Mouse (Mus musculus) MEL (cell line): ENCODE measurements around the gene Slc25a33.

Source experiments
- CTCF ChIP-seq, 3 experiments: IDR thresholded peaks in 2 of 3; conservative IDR thresholded peaks in 1 of 3; 2 replicates each; pipeline ENCODE4 v1.5.1; 2011 to 2012; ENCODE audit warnings: low read length in 3 of 3, low read depth in 2 of 3, mild to moderate bottlenecking in 2 of 3, improper control_type of control experiment in 1 of 3, inconsistent platforms in 1 of 3, mixed read lengths in 1 of 3, moderate library complexity in 1 of 3; ENCODE audit not compliant: control insufficient read depth in 1 of 3, insufficient read depth in 1 of 3, poor library complexity in 1 of 3, severe bottlenecking in 1 of 3
- E2F4 ChIP-seq: IDR thresholded peaks from 2 replicates; pipeline ENCODE4 v1.6.1; 2011; ENCODE audit warnings: low read depth, low read length, improper control_type of control experiment, borderline replicate concordance
- MAZ ChIP-seq: IDR thresholded peaks from 2 replicates; pipeline ENCODE4 v1.6.1; 2012; ENCODE audit warnings: low read depth, mild to moderate bottlenecking, inconsistent platforms, low read length, improper control_type of control experiment
- MXI1 ChIP-seq: IDR thresholded peaks from 2 replicates; pipeline ENCODE4 v1.6.1; 2011; ENCODE audit warnings: mild to moderate bottlenecking, low read depth, low read length, improper control_type of control experiment
- NRF1 ChIP-seq: IDR thresholded peaks from 2 replicates; pipeline ENCODE4 v1.6.1; 2014; ENCODE audit warnings: low read depth, mild to moderate bottlenecking, inconsistent platforms, low read length, improper control_type of control experiment, moderate library complexity; ENCODE audit not compliant: poor library complexity, insufficient read depth, severe bottlenecking
- POLR2A ChIP-seq, 2 experiments: IDR thresholded peaks; 2 replicates each; pipeline ENCODE4 v1.6.1; 2011 to 2012; ENCODE audit warnings: low read length in 2 of 2, mild to moderate bottlenecking in 2 of 2, control low read depth in 1 of 2, improper control_type of control experiment in 1 of 2, low read depth in 1 of 2, moderate library complexity in 1 of 2; ENCODE audit not compliant: control insufficient read depth in 1 of 2, insufficient read depth in 1 of 2, poor library complexity in 1 of 2
- TAL1 ChIP-seq: IDR thresholded peaks from 2 replicates; pipeline ENCODE4 v1.6.1; 2012; ENCODE audit warnings: mild to moderate bottlenecking, inconsistent platforms, low read length, moderate library complexity, mixed read lengths
- UBTF ChIP-seq: IDR thresholded peaks from 2 replicates; pipeline ENCODE4 v1.6.1; 2012; ENCODE audit warnings: low read depth, mild to moderate bottlenecking, inconsistent platforms, low read length, improper control_type of control experiment, moderate library complexity, borderline replicate concordance; ENCODE audit not compliant: insufficient read depth
- ZC3H11A ChIP-seq: IDR thresholded peaks from 2 replicates; pipeline ENCODE4 v1.6.1; 2012; ENCODE audit warnings: low read depth, mild to moderate bottlenecking, inconsistent platforms, low read length, improper control_type of control experiment

- TF ChIP-seq CTCF (IDR thresholded peaks at IDR 0.05 in 2 of 3, conservative IDR thresholded peaks at IDR 0.05 in 1 of 3; ENCODE audit: control insufficient read depth in 1 of 3, insufficient read depth in 1 of 3, low read depth in 2 of 3, low read length in 3 of 3, poor library complexity in 1 of 3, severe bottlenecking in 1 of 3) (no peak), MXI1 (no peak), UBTF (no peak), MAZ (no peak), POLR2A (IDR thresholded peaks at IDR 0.05; ENCODE audit: control insufficient read depth in 1 of 2, insufficient read depth in 1 of 2, low read depth in 1 of 2, low read length in 2 of 2, poor library complexity in 1 of 2) (no peak), TAL1 (no peak), NRF1 (no peak), E2F4 (no peak), ZC3H11A (no peak)
Measured at GRCm38 (mm10) chr4:149822586-149823196, 48.6 kb upstream of the Slc25a33 start.
